Mouse (Mus musculus) kidney, postnatal 36 days (tissue): ENCODE data around the gene Banf2.

Experiments
- DNase-seq, 2 experiments: peaks; one replicate each; pipeline ENCODE4 v3.0.0; 2021 to 2022; ENCODE audit warnings: mixed read lengths in 2 of 2

Banf2 gene

GRCm38 (mm10) chr2:144107810-144108209 is 75.0 kb downstream of the Banf2 start:
- no peak for DNase-seq

- no peak for DNase-seq
Observed at GRCm38 (mm10) chr2:144108376-144108775, 75.5 kb downstream of the Banf2 start.

- DNase-seq: no peak
Observed at GRCm38 (mm10) chr2:144111966-144112365, 79.1 kb downstream of the Banf2 start.

- no peak for DNase-seq
Observed at GRCm38 (mm10) chr2:144112666-144113065, 79.8 kb downstream of the Banf2 start.

- DNase-seq: no peak
Observed at GRCm38 (mm10) chr2:144118061-144118460, 85.2 kb downstream of the Banf2 start.

- DNase-seq: peak; percentile 30 to 65
Observed at GRCm38 (mm10) chr2:144120186-144120823, 87.4 kb downstream of the Banf2 start.

GRCm38 (mm10) chr2:144122068-144122467 is 89.2 kb downstream of the Banf2 start:
- no peak for DNase-seq
